Mouse (Mus musculus): ENCODE measurements around the gene Ank3.

The Ank3 gene

DNA sequence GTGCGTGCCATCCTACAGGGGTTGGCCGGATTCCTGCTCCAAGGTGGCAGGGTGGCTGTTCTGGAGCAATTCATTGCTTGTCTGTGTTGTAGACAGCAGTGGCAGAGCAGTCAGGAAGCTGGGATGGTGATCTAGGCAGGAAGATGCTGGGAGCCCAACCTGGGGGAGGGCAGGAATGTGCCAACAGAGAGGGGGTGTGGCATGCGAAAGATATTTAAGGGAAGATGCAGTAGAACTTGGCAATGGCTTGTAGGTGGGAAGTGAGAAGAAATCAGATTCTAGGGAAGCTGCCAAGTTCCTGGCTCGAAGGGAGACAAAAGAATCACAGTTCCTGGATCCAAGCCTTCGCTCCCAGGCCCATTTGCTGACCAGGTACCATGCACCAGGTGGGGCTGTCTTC, 312.2 kb downstream of the Ank3 start:
- DNase-seq (ENCODE audit: low read depth, low spot score): no peak

DNA sequence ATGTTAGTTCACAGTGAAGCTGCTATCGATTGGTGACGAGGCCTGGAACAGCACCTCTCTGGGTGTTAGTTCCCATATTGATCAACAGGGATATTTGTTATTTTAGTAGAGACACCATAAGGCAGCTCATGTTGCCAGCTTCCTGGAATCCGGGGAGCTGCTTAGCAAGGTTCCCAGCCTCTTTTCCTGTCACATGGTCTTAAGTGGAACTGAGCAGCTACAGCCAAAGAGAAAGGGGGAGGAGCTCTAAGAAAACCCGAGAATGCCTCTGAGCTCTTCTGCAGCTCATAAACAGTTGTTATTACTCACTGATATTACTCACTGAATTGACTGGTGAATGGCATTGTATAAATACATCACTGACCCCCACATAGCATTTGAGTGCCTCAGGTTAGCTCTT, 318.3 kb downstream of the Ank3 start:
- no peak for DNase-seq (ENCODE audit: low read depth, low spot score)

DNA sequence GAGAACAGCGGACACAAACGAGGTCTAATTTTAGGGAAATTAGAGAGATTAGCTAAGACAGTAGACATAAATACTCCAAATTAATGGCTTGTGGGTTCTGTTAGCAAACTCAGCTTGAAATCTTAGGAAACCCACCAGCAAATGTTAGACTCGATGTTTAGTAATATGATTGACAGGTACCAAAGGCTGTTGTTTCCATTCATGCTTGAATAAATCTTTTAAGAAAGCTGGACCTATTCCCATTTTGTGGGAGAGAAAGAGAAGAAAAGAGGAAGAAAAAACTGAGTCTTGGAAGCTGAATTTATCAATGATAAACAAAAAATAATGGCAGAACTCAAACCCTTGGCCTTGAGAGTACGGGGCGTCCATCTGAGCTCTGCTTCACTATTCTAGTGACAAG, 320.8 kb downstream of the Ank3 start:
- DNase-seq (ENCODE audit: low read depth, low spot score): no peak

DNA sequence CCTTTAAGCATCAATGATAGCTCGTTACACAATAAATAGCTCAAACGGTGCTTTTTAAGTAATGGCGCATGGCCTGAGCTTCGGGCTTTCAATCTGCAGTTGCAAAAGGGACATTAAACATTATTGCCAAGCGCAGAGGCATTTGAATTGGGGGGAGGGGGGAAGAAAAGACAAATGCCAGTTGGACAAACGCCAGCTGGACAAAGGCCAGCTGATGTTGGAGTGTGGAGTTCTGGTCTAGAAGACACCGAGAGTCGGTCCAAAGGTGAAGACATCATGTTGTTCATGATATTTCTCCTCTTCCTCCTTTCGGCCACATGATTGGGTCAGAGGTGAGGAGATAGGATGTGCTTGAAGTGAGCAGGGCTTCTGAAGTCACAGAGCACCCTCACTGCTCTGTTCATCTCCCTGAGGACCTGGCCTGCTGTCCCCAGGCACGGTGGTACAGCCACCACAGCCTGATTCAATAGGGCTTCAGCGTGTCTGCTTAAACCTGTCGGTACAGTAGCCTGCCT, 321.4 kb downstream of the Ank3 start:
- DNase-seq (ENCODE audit: low read depth, low spot score): no peak

DNA sequence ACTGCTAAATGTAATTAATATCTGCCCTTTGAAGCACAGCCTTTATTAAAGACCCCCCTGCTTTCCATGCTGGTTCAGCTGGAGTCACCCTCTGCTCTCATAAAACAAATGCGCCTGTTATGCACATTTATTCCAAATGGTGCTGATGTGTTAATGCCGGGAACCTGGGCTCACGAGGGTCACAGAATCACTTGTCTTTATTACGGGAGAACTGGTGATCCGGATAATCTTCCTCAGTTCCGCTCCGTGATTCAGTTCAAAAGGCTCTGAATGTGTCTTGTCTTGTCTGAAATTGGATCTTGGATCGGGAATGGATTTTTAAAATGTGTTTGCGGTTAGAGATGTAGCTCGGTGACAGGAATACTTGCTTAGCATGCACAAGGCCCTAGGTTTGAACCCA, 321.9 kb downstream of the Ank3 start:
- DNase-seq (ENCODE audit: low read depth, low spot score): no peak

DNA sequence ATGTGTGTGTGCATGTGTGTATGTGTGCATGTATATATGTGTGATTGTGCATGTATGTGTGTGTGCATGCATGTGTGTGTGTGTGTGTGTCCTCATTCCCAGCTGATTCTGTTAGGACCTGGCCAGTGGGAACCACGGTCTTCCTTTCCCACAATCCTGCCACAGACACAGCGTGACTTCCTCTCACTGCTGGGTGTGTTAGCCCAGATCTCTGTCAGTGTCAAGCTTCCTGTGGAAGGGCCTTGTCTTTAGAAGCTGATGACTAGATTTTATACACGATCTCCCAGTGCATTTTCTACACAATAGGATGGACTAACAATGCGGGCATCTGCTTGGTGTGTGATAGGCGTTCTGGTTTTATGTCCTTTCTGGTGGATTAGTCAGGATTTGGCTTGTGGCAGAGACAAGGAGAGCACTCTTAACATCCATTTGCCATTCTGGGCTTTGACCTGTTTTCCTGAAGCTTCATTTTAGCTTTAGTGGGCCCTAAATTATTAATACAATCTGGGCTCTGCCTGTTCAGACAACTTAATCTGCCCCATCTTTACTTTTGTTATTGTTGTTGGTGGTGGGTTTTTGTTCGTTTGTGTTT, 322.4 kb downstream of the Ank3 start:
- DNase-seq (ENCODE audit: low read depth, low spot score): no peak

DNA sequence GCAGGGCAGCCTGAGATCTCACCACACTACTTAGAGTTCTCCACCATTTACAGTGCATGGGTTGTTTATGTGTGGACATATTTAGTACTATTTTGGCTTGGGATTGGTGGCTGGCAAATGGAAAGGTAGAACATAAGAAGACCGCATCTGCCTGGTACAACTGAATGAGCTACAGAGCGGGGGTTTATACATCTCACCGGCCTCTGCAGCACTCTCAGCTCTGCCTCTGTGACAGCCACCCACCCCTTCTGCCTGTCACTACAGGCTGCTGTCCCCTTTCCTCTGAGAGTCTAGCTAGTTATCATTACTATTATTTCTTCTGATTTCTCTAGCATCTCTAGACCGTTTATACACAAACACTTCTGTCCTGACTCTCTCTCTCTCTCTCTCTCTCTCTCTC, 325.6 kb downstream of the Ank3 start:
- no peak for DNase-seq (ENCODE audit: low read depth, low spot score)

DNA sequence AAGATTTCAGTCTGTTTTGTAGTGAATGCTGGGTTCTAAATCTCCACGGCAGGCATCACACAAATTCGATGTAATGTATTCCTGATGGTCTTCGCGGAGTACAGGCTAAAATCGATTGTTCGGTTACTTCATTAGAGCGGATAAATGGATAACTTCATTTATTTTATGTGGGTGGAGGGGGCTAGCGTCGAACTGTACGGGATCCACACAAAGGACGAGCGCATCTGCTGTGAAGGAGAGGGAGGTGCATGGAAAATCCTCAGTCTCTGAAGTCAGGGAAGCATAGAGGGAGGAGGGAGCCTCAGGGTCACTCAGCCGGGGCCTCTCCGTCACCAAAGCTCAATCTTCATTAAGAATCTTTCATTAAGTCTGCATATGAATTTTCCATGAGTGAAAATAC, 326.5 kb downstream of the Ank3 start:
- no peak for DNase-seq (ENCODE audit: low read depth, low spot score)

DNA sequence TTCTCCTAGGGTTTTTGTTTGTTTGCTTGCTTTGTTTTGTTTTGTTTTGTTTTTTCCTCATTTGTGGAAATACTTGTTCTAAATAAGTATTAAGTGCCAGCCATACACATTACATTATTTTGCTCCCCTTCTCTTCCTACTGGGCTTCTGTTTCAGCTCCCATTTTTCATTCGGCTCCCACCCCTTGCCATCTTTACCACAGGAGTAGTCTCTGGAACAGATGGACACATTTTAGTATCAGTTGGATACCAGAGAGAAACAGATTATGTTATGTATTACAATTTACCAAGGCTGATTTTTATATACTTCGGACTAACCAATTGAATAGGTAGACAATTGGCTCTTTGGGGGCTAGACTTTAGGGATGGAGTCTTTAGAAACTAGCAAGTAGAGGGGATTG, 327.7 kb downstream of the Ank3 start:
- no peak for DNase-seq (ENCODE audit: low read depth, low spot score)

DNA sequence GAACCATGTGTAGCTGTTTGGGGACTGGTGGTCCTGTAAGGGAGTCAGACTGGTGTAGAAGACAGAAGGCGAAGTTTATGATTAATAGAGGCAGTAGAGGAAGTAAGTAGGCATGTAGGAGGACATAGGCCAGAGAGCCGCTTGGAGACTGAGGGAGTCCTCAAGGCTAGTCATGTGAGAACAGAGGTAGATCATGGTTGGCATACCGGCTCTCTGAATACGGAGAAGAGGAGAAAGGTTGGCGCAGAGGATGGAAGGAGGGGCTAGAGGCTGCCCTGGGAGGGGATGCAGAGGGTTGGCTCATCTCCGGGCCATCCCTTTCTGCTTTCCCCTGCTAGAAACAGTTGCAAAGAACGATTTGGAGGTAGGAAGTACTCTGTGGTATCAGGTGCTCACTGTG, 328.2 kb downstream of the Ank3 start:
- no peak for DNase-seq (ENCODE audit: low read depth, low spot score)

DNA sequence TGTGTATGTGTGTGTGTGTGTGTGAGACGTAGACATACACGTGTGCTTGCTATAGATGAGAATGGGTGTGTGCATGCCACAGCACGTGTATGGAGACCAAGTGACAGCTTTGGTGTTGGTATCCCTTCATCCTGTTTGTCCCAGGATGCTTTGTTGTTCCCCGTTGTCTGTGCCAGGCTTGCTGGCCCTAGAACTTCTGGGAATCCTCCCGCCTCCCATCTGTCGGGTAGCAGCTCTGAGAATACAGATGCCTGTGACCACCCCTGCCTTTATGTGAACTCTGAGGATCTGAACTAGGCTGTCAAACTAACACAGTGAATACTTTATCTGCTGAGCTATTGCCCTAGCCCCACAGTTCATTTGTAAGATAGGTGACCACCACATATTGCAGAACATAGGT, 330.3 kb downstream of the Ank3 start:
- DNase-seq (ENCODE audit: low read depth, low spot score): no peak

DNA sequence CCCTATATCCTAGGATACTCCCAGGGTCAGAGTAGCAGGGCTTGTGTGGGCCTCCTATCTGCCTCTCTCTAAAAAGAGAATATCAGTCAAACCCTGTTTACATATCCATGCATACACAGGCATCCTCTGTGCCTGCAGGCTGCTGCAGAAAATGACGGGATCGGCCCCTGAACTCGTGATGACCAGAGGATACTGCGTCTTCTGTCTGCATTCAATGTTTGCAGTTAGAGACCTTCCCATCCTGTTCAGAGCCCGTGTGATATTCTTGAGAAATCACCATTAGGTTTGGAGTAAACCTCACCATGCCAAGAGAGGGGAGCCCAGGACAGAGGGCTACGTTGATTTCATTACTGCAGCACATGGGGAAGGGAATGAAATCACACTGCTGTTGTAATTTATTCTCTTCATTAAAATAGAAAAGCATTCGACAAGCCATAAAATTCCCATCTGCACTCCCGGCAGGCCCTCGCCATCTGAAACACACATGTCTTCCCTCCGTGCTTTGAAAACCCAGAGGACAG, 331.8 kb downstream of the Ank3 start:
- no peak for DNase-seq (ENCODE audit: low read depth, low spot score)

DNA sequence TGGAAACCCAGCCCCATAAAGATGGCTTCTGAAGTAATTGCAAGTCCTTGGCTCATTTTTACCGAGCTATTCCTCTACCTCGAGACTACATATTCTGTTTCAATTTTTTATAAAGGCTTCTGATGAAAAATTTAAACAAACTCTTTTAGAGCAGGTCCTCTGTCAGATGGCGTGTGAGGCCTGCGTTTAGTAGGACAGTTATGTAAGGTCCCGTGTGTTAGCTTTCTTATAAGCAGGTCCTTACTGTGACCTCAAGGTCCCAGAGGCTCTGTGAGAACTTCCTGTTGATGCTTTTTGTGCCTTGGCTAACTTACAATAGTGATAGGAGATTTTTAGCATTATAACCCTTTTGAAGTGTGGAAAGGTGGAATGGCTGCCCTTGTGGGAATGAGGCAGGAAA, 332.8 kb downstream of the Ank3 start:
- no peak for DNase-seq (ENCODE audit: low read depth, low spot score)

DNA sequence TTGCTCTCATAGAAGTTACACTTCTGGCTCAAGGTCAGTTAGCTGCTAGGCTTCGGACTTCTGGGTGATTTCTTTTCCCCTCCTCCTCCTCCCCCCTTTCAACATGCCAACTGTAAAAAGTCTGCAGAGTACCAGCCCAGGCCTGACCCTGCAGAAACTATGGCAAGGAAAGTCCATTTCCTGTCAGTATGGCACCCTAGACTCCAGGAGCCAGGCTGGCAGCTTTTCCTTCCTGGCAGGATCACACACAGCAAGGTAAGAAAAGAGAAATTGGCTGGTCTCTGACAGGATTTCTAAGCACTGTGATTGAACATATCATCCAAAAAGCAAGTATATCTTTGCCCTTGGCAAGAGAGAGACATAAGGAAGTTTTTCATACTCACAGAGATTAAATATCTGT, 333.3 kb downstream of the Ank3 start:
- DNase-seq (ENCODE audit: low read depth, low spot score): no peak

DNA sequence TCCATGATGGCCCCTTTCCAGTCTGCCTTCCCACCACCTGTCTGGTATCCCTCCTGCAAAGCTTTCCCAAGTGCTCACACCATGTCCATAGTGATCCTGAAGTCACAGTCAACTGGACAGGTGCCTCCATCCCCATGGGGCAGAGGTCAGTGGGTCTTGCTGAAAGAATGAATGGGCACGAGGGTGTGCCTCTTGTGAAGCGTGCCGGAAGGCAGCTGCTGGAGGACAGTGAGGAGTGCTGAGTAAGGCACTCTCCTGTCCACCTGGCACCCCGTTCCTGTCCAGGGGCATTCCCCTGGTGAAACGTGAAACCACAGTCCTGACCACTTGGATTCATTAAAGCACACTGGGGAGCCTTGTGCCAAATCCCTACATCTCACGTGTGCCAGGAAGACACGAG, 337.7 kb downstream of the Ank3 start:
- no peak for DNase-seq (ENCODE audit: low read depth, low spot score)

DNA sequence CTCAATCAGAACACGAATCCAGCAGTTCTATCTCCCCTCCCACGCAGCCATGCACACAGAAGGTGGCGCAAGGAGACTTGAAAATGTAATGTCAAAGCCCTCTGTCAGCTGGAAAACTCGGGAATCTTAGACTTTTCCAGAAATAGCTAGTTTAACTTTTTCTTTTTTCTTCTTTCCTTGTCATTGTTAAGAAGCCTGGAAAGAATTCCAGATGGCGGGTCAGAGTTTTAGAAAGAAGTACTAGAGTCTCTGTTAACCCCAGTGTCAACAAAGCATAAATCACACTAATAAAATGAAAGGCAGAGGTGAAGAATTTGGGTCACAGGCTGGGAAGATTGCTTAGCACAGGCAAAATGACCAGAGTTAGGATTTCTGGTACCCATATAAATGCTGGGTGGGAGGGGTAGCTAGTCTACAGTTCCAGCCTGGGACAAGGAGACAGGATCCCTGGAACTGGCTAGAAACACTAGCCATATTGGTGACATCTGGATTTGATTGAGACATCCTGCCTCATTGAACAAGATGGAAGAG, 340.2 kb downstream of the Ank3 start:
- no peak for DNase-seq (ENCODE audit: low read depth, low spot score)

DNA sequence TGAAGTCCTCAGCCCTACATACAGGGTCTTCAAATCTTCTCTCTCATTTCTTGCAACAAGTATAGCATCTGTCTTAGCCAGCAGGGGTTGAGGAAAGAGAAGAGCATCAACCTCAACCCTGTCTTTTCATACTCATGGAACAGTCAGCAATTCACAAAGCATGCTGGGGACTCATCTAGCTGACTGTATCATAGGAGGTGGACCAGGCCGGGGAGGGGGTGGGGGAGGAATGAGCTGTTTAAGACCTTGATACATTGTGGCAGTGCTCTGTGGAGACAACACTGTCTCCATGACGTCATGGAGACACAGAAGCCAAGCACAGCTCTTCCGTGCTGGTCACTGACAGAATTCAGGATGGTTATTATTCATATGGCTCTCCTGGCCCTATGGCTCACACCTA, 344.0 kb downstream of the Ank3 start:
- DNase-seq (ENCODE audit: low read depth, low spot score): no peak

DNA sequence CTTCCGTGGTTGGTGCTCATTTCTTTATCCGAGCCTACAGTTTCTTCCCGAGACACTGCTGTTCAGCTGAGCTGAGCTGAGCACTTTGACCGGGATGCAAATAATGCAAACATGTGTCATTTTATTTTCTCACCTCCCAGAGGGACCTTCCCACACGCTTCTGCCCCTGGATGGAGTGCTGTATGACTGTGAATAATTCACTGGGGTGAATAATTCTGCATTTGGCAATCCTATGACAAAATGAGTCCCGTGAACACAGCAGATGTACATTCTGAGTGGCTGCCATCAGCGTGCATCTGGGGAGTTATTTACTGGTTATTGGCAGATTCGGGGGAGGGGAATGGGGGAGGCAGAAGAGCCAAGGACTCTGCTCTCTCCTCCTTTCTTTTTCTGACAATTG, 345.6 kb downstream of the Ank3 start:
- no peak for DNase-seq (ENCODE audit: low read depth, low spot score)

DNA sequence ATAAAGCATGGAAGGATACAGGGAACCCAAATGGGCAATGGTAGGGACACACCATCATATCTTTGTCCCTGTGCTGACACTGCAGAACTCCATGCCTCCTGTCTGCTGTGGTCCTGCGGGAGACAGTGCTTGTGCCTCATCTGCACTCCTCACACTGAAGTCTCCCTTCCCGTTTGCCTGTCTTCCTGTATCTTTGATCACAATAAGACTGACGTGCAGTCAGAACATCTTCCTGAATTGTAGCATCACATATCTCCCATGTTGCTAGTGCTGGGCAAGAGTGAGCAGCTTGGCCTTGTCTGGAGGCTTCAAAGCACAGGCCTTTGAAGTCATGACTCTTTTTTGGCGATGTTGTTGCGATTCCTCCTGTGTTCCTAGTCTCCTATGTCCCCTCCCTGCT, 346.3 kb downstream of the Ank3 start:
- DNase-seq (ENCODE audit: low read depth, low spot score): no peak

DNA sequence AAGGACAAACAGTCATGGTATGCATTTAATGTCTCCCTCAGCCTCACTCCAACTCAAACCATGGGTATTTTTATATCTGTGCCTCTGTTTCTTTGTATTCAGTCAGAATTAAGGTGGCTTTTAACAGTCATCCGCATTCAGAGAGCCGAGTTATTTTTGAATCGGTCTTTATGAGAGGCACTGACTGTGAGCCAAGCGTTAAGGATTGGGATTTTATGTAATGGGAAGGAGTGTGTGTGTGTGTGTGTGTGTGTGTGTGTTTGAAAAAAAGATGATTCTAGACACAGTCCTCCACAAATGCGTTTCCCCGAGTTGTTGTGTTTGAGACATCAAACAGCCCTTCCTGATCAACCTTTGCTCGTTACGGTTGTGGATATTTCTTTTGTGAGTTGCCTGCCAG, 347.7 kb downstream of the Ank3 start:
- DNase-seq (ENCODE audit: low read depth, low spot score): no peak

DNA sequence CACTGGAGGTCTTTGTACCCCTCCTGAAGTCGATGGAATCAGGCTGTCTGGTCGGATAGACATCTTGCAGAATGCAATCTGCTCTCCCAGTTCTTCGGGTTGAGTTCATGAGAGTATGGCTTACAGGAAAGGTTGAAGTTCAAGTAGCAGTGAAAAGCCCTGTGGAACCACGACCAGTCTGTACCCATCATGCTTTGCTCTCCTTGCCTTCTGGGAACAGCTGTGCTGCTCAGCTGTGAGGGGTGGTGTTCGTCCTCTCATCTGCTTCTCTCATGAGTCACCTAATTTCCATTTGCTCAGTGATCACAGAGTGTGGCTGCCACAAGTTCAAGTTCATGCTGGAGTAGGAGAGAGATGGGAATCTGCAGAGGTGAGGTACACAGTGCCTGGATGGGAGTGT, 348.2 kb downstream of the Ank3 start:
- DNase-seq (ENCODE audit: low read depth, low spot score): no peak

DNA sequence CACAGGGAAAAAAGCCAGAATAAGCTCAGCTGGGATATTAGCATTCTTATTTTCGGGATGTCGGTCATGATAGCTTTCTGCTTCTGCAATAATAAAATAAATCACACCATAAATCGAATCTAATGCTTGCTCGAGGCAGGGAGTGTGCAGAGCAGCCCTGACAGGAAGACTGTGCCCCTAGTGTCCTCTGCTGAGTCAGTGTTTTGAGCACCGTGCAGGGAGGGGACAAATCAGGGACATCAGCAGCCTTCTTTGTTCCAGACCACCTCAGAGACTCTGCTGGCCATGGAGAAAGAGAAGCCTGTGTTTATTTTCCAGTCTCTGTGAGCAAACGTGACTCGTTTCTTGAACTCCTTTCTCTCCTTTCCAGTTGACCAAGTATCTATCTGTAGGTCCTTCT, 352.8 kb downstream of the Ank3 start:
- DNase-seq (ENCODE audit: low read depth, low spot score): no peak

DNA sequence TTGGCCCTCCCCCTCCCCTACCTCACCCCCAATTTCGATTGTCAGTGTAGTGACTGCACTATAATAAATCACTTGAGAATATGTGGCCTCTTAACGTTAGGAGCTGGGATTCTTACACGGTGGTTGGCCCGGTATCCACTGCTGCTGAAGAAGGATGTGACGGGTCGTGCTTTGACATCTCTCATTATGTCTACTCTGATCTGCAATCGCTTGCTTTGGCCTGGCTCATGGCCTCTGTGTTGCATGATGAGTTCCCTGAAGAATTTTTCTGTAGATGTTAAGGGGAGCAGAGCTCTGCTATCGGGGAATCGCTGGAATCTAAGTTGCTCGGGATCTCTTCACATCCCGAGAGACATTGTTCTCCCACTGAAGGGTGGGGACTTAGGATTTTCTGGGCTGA, 354.9 kb downstream of the Ank3 start:
- DNase-seq (ENCODE audit: low read depth, low spot score): no peak

Data from WW6 (cell line).